Mouse (Mus musculus): ENCODE results near the gene Epop.

- no peak for TF ChIP-seq CTCF (IDR thresholded peaks at IDR 0.05; ENCODE audit: borderline replicate concordance, extremely low read depth, insufficient read depth, insufficient read length)
- TF ChIP-seq POLR2A (IDR thresholded peaks at IDR 0.05; ENCODE audit: borderline replicate concordance, extremely low read depth, insufficient read depth, insufficient read length, poor library complexity, severe bottlenecking) = peak; percentile 63; the same call in 1 of the 2 replicates
These were observed 30.6 kb upstream of the Epop start for GRCm38 (mm10) chr11:97659990-97660714.

All from brain, embryonic 14.5 days (tissue).